Mouse (Mus musculus): ENCODE measurements around the gene Ncoa6.

GRCm38 (mm10) chr2:155420911-155421310, 52.8 kb downstream of the Ncoa6 start:
- TF ChIP-seq MAFK (IDR thresholded peaks at IDR 0.05; ENCODE audit: insufficient read depth, low read depth, low read length) (no peak), HCFC1 (IDR thresholded peaks at IDR 0.05; ENCODE audit: borderline replicate concordance, insufficient read depth, low read length) (no peak), CHD2 (IDR thresholded peaks at IDR 0.05; ENCODE audit: low read depth, low read length) (no peak), ZNF384 (IDR thresholded peaks at IDR 0.05; ENCODE audit: low read depth, low read length) (no peak)
